Mouse (Mus musculus): ENCODE results near the gene Gm43064. TPM values are rescaled to one million over a fixed set of nuclear protein-coding genes. Genes with fewer than 3 reads are reported as not detected.
"Not testable (repeated sequence)": the region's sequence is repeated elsewhere in the genome, so short reads cannot be mapped to it uniquely, and the experiment has no call there.

The Gm43064 gene
- polyA plus RNA-seq, 1 experiment from 2014 or later, result 0.41 TPM

- 75% methylated on average over 10 of the region's 10 CpGs for WGBS
- Histone ChIP-seq H3K27ac (replicated peaks) (peak overlapping the region; percentile 38), H3K4me1 (replicated peaks) (no peaks in the 10 kb centered on the region), H3K4me2 (no peak overlapping the region), H3K4me3 (no peak overlapping the region), H3K9me3 (no peaks in the 10 kb centered on the region), H3K9ac (no peak overlapping the region), H3K36me3 (peaks cover 32% of the 10 kb centered on the region), H3K27me3 (no peaks in the 10 kb centered on the region)
- ATAC-seq (ENCODE audit: low FRiP score, low read depth), result 0 out of 2 replicates have a peak, but pooled peaks have one; percentile 48
Measured at GRCm38 (mm10) chr3:103801631-103802531, 7.5 kb upstream of the Gm43064 start.

GRCm38 (mm10) chr3:103802861-103803260 is 6.5 kb upstream of the Gm43064 start:
- Histone ChIP-seq H3K4me1 (replicated peaks) (peaks cover 3% of the 10 kb centered on the region), H3K27me3 (no peaks in the 10 kb centered on the region), H3K4me3 (no peak overlapping the region), H3K36me3 (peaks cover 34% of the 10 kb centered on the region), H3K9ac (no peak overlapping the region), H3K27ac (replicated peaks) (no peak overlapping the region), H3K4me2 (no peak overlapping the region), H3K9me3 (no peaks in the 10 kb centered on the region)
- WGBS, result 93% methylated on average over 8 of the region's 8 CpGs
- no peak for ATAC-seq (ENCODE audit: low FRiP score, low read depth)

GRCm38 (mm10) chr3:103805671-103806070 is 3.7 kb upstream of the Gm43064 start:
- peaks cover 16% of the 10 kb centered on the region for H3K4me1 ChIP-seq (replicated peaks)
- H3K4me3 ChIP-seq, result no peak overlapping the region
- H3K27ac ChIP-seq (replicated peaks), result no peak overlapping the region
- no peak overlapping the region for H3K9ac ChIP-seq
- WGBS, result 90% methylated on average over 1 of the region's 1 CpGs
- no peak overlapping the region for H3K4me2 ChIP-seq
- H3K9me3 ChIP-seq, result no peaks in the 10 kb centered on the region
- H3K36me3 ChIP-seq, result peaks cover 33% of the 10 kb centered on the region
- H3K27me3 ChIP-seq, result no peaks in the 10 kb centered on the region
- no peak for ATAC-seq (ENCODE audit: low FRiP score, low read depth)

DNA sequence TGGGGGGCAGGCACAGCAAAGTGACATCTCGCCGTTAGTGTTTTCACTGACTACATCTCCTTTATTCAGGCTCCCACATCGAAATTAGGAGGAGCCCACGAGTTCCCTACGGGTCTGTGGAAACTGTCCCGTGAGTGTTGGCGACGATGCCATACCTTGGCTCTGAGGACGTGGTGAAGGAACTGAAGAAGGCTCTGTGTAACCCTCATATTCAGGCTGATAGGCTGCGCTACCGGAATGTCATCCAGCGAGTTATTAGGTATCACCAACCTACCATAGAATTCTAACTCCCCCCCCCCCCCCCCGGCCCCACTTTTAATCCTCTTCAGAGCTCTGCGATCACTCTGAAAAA is 402 bp downstream of the Gm43064 start:
- 4% methylated on average over 14 of the region's 14 CpGs for WGBS
- peak overlapping the region; percentile 88 for H3K9ac ChIP-seq
- H3K36me3 ChIP-seq, result peaks cover 13% of the 10 kb centered on the region
- ATAC-seq (ENCODE audit: low FRiP score, low read depth), result peak; percentile 68; the same call in 1 of the 2 replicates
- H3K27ac ChIP-seq (replicated peaks), result peak overlapping the region; percentile 94
- peak overlapping the region; percentile 95 for H3K4me3 ChIP-seq
- no peaks in the 10 kb centered on the region for H3K27me3 ChIP-seq
- H3K9me3 ChIP-seq, result no peaks in the 10 kb centered on the region
- H3K4me2 ChIP-seq, result peak overlapping the region; percentile 87
- H3K4me1 ChIP-seq (replicated peaks), result peaks cover 16% of the 10 kb centered on the region

- 89% methylated on average over 6 of the region's 6 CpGs for WGBS
- Histone ChIP-seq H3K9ac (no peak overlapping the region), H3K4me3 (no peak overlapping the region), H3K27ac (replicated peaks) (no peak overlapping the region), H3K4me2 (no peak overlapping the region), H3K27me3 (no peaks in the 10 kb centered on the region), H3K36me3 (peaks cover 20% of the 10 kb centered on the region), H3K4me1 (replicated peaks) (peaks cover 16% of the 10 kb centered on the region), H3K9me3 (no peaks in the 10 kb centered on the region)
- no peak for ATAC-seq (ENCODE audit: low FRiP score, low read depth)
Measured at GRCm38 (mm10) chr3:103810967-103811366, 1.6 kb downstream of the Gm43064 start.

- H3K9me3 ChIP-seq, result no peaks in the 10 kb centered on the region
- H3K4me3 ChIP-seq, result no peak overlapping the region
- no peak overlapping the region for H3K4me2 ChIP-seq
- ATAC-seq (ENCODE audit: low FRiP score, low read depth), result no peak
- peaks cover 5% of the 10 kb centered on the region for H3K36me3 ChIP-seq
- no peak overlapping the region for H3K9ac ChIP-seq
- no peak overlapping the region for H3K27ac ChIP-seq (replicated peaks)
- no peaks in the 10 kb centered on the region for H3K4me1 ChIP-seq (replicated peaks)
- H3K27me3 ChIP-seq, result no peaks in the 10 kb centered on the region
Measured at GRCm38 (mm10) chr3:103827548-103827947, 18.2 kb downstream of the Gm43064 start.

DNA sequence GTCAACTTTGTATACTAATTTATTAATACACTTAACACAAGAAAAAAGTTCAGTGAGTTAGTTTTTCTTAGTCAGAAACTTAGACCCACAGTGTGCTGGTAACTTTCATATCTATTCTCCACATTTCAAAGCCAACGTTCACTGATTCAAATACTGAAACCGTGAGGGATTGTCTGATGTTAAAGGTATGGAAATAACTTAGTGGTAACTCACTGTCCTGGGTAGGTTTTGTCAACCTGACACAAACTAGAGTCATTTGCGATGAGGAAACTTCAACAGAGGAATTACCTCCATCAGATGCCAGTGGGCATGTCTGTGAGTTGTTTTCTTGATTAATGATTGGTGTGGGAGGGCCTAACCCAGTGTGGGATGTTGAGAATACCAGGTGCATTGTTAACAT is 19.7 kb downstream of the Gm43064 start:
- Histone ChIP-seq H3K9me3 (no peaks in the 10 kb centered on the region), H3K4me1 (replicated peaks) (no peaks in the 10 kb centered on the region), H3K27ac (replicated peaks) (no peak overlapping the region), H3K27me3 (no peaks in the 10 kb centered on the region), H3K9ac (no peak overlapping the region), H3K36me3 (no peaks in the 10 kb centered on the region), H3K4me2 (no peak overlapping the region), H3K4me3 (no peak overlapping the region)
- no peak for ATAC-seq (ENCODE audit: low FRiP score, low read depth)
- 92% methylated on average over 3 of the region's 3 CpGs for WGBS

GRCm38 (mm10) chr3:103830681-103831080 is 21.3 kb downstream of the Gm43064 start:
- H3K27me3 ChIP-seq; H3K27ac ChIP-seq (replicated peaks); H3K4me1 ChIP-seq (replicated peaks); H3K9ac ChIP-seq; H3K9me3 ChIP-seq; H3K4me2 ChIP-seq; ATAC-seq (ENCODE audit: low FRiP score, low read depth); H3K4me3 ChIP-seq; H3K36me3 ChIP-seq: not testable (repeated sequence)
- WGBS, result 48% methylated on average over 1 of the region's 1 CpGs

GRCm38 (mm10) chr3:103831146-103831545 is 21.8 kb downstream of the Gm43064 start:
- no peaks in the 10 kb centered on the region for H3K4me1 ChIP-seq (replicated peaks)
- 81% methylated on average over 7 of the region's 7 CpGs for WGBS
- H3K4me3 ChIP-seq, result no peak overlapping the region
- no peak overlapping the region for H3K27ac ChIP-seq (replicated peaks)
- no peaks in the 10 kb centered on the region for H3K36me3 ChIP-seq
- no peak overlapping the region for H3K4me2 ChIP-seq
- no peaks in the 10 kb centered on the region for H3K9me3 ChIP-seq
- no peak for ATAC-seq (ENCODE audit: low FRiP score, low read depth)
- H3K27me3 ChIP-seq, result no peaks in the 10 kb centered on the region
- H3K9ac ChIP-seq, result no peak overlapping the region

DNA sequence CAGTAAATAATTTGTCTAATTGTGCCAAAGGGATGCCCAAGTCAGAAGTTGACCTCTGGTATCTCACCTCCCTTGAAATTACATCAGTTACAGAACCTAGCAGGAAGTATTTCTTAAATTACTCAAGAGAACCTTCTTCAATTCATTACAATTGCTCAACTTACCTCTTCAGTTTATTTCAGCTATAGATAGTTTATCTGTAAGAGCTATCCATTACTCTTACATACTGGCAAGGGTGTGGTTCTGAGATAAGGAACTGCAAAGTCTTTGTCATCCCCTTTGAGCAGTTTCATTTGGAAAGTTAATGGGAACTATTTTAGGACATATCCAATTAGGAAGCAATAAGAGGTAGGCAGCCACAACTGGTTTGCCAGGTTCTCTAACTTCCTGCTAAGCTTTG is 23.1 kb downstream of the Gm43064 start, which contains the start of gene Bcl2l15:
Gene Bcl2l15, plus strand, starts transcription at position 176 of the 400 bp plus-strand sequence.
- Histone ChIP-seq H3K36me3 (no peaks in the 10 kb centered on the region), H3K27ac (replicated peaks) (no peak within 1 kb of the TSS), H3K4me1 (replicated peaks) (no peaks in the 10 kb centered on the region), H3K4me3 (no peak within 1 kb of the TSS), H3K4me2 (no peak within 1 kb of the TSS), H3K9me3 (no peaks in the 10 kb centered on the region), H3K27me3 (no peaks in the 10 kb centered on the region), H3K9ac (no peak within 1 kb of the TSS)
- ATAC-seq (ENCODE audit: low FRiP score, low read depth), result no peak

DNA sequence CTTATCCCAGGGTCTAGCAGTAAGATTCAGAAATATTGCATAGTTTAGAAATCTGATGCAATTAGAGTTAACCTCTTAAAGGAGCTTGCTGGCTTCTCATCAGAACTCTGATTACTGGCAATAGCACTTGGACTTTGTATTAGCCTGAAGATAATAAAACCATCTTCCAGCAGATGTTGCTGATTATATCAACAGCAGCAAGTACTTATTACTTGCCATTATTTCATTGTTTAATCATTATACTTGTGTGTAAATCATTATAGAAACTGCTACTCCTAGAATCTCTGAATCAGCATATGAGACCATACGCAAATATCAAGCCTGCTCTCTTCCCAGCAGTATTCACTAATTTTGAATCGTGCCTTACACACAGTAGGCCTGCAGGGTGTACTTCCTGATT is 24.6 kb downstream of the Gm43064 start:
- no peak overlapping the region for H3K4me3 ChIP-seq
- no peak overlapping the region for H3K9ac ChIP-seq
- no peaks in the 10 kb centered on the region for H3K4me1 ChIP-seq (replicated peaks)
- H3K9me3 ChIP-seq, result no peaks in the 10 kb centered on the region
- no peak overlapping the region for H3K27ac ChIP-seq (replicated peaks)
- no peaks in the 10 kb centered on the region for H3K27me3 ChIP-seq
- WGBS, result 92% methylated on average over 2 of the region's 2 CpGs
- no peak for ATAC-seq (ENCODE audit: low FRiP score, low read depth)
- H3K36me3 ChIP-seq, result no peaks in the 10 kb centered on the region
- no peak overlapping the region for H3K4me2 ChIP-seq

DNA sequence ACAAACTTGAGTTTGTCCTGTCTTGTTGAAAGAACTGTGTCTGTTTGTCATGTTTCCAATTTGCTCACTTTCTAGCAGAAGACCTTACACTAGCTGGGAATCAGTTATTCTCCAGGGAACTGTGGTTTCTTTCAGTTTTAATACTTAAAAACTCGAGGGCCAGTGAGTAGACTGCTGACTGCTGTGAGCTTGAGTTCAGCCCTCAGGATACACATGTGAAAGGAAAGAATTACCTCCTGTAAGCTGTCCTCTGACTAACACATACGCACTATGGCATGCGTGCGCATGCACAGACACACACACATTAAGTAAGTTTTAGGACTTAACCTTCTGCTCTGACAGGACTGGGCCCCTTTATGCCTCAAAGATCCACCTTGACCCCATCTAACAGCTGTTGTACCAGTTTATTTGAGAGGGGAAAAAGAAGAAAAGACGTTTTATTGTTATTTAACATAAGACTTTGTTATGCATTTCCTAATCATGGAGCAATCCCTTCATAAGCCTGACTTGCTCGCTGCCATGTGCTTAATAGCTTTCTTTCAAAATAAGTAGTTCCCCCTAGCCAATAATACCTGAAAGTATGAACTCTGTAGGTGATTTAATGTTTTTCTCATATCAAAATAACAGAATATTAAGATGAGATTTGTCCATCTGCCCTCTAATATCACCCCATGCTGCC is 26.0 kb downstream of the Gm43064 start:
- Histone ChIP-seq H3K9me3 (no peaks in the 10 kb centered on the region), H3K9ac (no peak overlapping the region), H3K4me2 (no peak overlapping the region), H3K4me1 (replicated peaks) (no peaks in the 10 kb centered on the region), H3K36me3 (no peaks in the 10 kb centered on the region), H3K27me3 (no peaks in the 10 kb centered on the region), H3K27ac (replicated peaks) (no peak overlapping the region), H3K4me3 (no peak overlapping the region)
- ATAC-seq (ENCODE audit: low FRiP score, low read depth), result no peak
- 82% methylated on average over 6 of the region's 6 CpGs for WGBS
